Mouse (Mus musculus): ENCODE measurements around the gene Gm10203.

Gm10203 gene

GRCm38 (mm10) chr6:149179064-149179463, 49.1 kb downstream of the Gm10203 start:
- DNase-seq (ENCODE audit: low read depth, low spot score): no peak
